Comparison of ENCODE assay signal across 19 mouse cellular contexts in genomic region chr7:121446281-121446680, GRCm38 (mm10). TPM values are rescaled to one million over a fixed set of nuclear protein-coding genes. Genes with fewer than 3 reads are reported as not detected.
DNase-seq lines count a peak whose midpoint lies in the region; ATAC-seq and TF ChIP-seq lines count a peak whose summit lies in the region.
"Had no signal": no experiment of that assay in that cellular context is flagged by ENCODE, and none has a peak within 500 bp of the region (broad histone marks: within the 10 kb centered on the region; RNA-seq: fewer than 3 reads in every experiment).

No protein-coding gene starts in this region.

- no peak overlapping the region for H3K4me3 ChIP-seq in CH12.LX (replicated peaks in 1 of 3; ENCODE audit: low read depth in 2 of 3, low read length in 2 of 3, poor library complexity in 1 of 3)
- no peak overlapping the region for H3K4me3 ChIP-seq in lung, postnatal 0 days (ENCODE audit: low read depth, low read length)
- H3K4me3 ChIP-seq in forebrain, embryonic 11.5 days (ENCODE audit: low read depth, low read length), result no peak overlapping the region
- H3K4me3 ChIP-seq: forebrain, embryonic 15.5 days; heart, embryonic 10.5 days; layer of hippocampus, adult 2 months; megakaryocyte, embryonic 14.5 days had no signal

- no peak for TF ChIP-seq EP300 in CH12.LX (IDR thresholded peaks at IDR 0.05; ENCODE audit: low read length)
- TF ChIP-seq EP300 in lung, postnatal 0 days (IDR thresholded peaks at IDR 0.05), result no peak

- H3K9ac ChIP-seq in CH12.LX (ENCODE audit: insufficient read depth, low read depth), result no peak overlapping the region
- H3K9ac ChIP-seq in lung, postnatal 0 days (replicated peaks; ENCODE audit: low read depth), result no peak overlapping the region
- H3K9ac ChIP-seq in forebrain, embryonic 11.5 days (ENCODE audit: low read length), result no peak overlapping the region
- H3K9ac ChIP-seq: forebrain, embryonic 15.5 days had no signal

- no peaks in the 10 kb centered on the region for H3K9me3 ChIP-seq in CH12.LX (replicated peaks; ENCODE audit: low read length)
- H3K9me3 ChIP-seq in lung, postnatal 0 days (ENCODE audit: low read length), result no peaks in the 10 kb centered on the region
- H3K9me3 ChIP-seq in forebrain, embryonic 11.5 days (ENCODE audit: control insufficient read depth, low read length), result no peaks in the 10 kb centered on the region
- H3K9me3 ChIP-seq: forebrain, embryonic 15.5 days; heart, embryonic 10.5 days; megakaryocyte, embryonic 14.5 days had no signal

- H3K27ac ChIP-seq in CH12.LX (ENCODE audit: insufficient read depth, low read depth), result no peak overlapping the region
- no peak overlapping the region for H3K27ac ChIP-seq in lung, postnatal 0 days (ENCODE audit: low read length)
- no peak overlapping the region for H3K27ac ChIP-seq in forebrain, embryonic 11.5 days (ENCODE audit: low read depth, low read length)
- H3K27ac ChIP-seq: forebrain, embryonic 15.5 days; heart, embryonic 10.5 days; kidney, postnatal 0 days; layer of hippocampus, adult 2 months had no signal

- peaks cover 8% of the 10 kb centered on the region for H3K27me3 ChIP-seq in CH12.LX (replicated peaks)
- H3K27me3 ChIP-seq in lung, postnatal 0 days (replicated peaks; ENCODE audit: insufficient read depth, low read length), result no peaks in the 10 kb centered on the region
- no peaks in the 10 kb centered on the region for H3K27me3 ChIP-seq in forebrain, embryonic 11.5 days (ENCODE audit: control insufficient read depth, insufficient read depth, low read length)
- H3K27me3 ChIP-seq: forebrain, embryonic 15.5 days had no signal

- TF ChIP-seq RAD21 in CH12.LX (IDR thresholded peaks at IDR 0.05; ENCODE audit: low read depth, low read length), result no peak

- TF ChIP-seq CTCF in CH12.LX (conservative IDR thresholded peaks at IDR 0.05 in 1 of 2, IDR thresholded peaks at IDR 0.05 in 1 of 2; ENCODE audit: low read depth in 2 of 2, low read length in 2 of 2), result no peak
- no peak for TF ChIP-seq CTCF in lung, postnatal 0 days (IDR thresholded peaks at IDR 0.05)

- dilution Hi-C loops in CH12.LX (cut with MboI; ENCODE audit: extremely low pct_ligation_motif_present, extremely low pct_unique_long_range_greater_than_20kb, low sequenced_read_pairs), result no loop called here

- DNase-seq in heart, adult 8-10 months (ENCODE audit: low spot score), result peak; percentile 7
- DNase-seq in heart, postnatal 36 days, result no peak
- DNase-seq in CH12.LX (ENCODE audit: extremely low read depth), result peak; percentile 35
- DNase-seq in lung, postnatal 0 days (ENCODE audit: low spot score), result peak; percentile 57
- DNase-seq in adrenal gland, postnatal 36 days, result no peak
- no peak for DNase-seq in adrenal gland, adult 8-10 months
- DNase-seq in forebrain, embryonic 11.5 days (ENCODE audit: low spot score), result no peak
- DNase-seq: adrenal gland, adult 2 months; cerebellum, adult 9-11 months; retina, postnatal 1 day had no signal

- no peaks in the 10 kb centered on the region for H3K36me3 ChIP-seq in CH12.LX (replicated peaks in 1 of 2; ENCODE audit: control insufficient read depth in 1 of 2, insufficient read depth in 1 of 2, low read length in 1 of 2)
- no peaks in the 10 kb centered on the region for H3K36me3 ChIP-seq in lung, postnatal 0 days (ENCODE audit: insufficient read depth, low read length)
- H3K36me3 ChIP-seq in forebrain, embryonic 11.5 days (ENCODE audit: control insufficient read depth, insufficient read depth, low read length), result no peaks in the 10 kb centered on the region
- H3K36me3 ChIP-seq: forebrain, embryonic 15.5 days; heart, embryonic 10.5 days had no signal

- TF ChIP-seq POLR2A in CH12.LX (IDR thresholded peaks at IDR 0.05; ENCODE audit: low read depth, low read length), result no peak

- intact Hi-C loops in heart, postnatal 36 days (cut with DNase I), result no loop called here

- H3K4me2 ChIP-seq in CH12.LX (ENCODE audit: insufficient read depth, low read depth, poor library complexity, severe bottlenecking), result no peak overlapping the region
- H3K4me2 ChIP-seq in lung, postnatal 0 days (replicated peaks; ENCODE audit: low read depth, low read length), result no peak overlapping the region
- no peak overlapping the region for H3K4me2 ChIP-seq in forebrain, embryonic 11.5 days (ENCODE audit: low read depth, low read length, severe bottlenecking)
- H3K4me2 ChIP-seq: forebrain, embryonic 15.5 days had no signal

- in situ Hi-C loops in CH12.LX (cut with MboI; ENCODE audit: low pct_ligation_motif_present, low pct_unique_long_range_greater_than_20kb, low sequenced_read_pairs), result no loop called here

- H3K79me2 ChIP-seq in CH12.LX (replicated peaks; ENCODE audit: control insufficient read depth, extremely low read depth, insufficient read depth, poor library complexity, severe bottlenecking), result no peaks in the 10 kb centered on the region

- WGBS in lung, postnatal 0 days, result 75% methylated on average over 4 of the region's 4 CpGs
- WGBS in forebrain, embryonic 11.5 days, result 88% methylated on average over 4 of the region's 4 CpGs

- ATAC-seq in lung, postnatal 0 days, result no peak
- peak; percentile 97 for ATAC-seq in neutrophil, adult 5-6 weeks (ENCODE audit: extremely low read depth, insufficient number of reproducible peaks, low FRiP score, poor library complexity, severe bottlenecking)
- ATAC-seq in forebrain, embryonic 11.5 days (replicated peaks; ENCODE audit: low FRiP score), result no peak
- ATAC-seq: forebrain, embryonic 15.5 days; intestine, embryonic 16.5 days had no signal

- peaks cover 0 to 22% of the 10 kb centered on the region in 2 experiments; a peak in 2 of 4 replicates for H3K4me1 ChIP-seq in CH12.LX (ENCODE audit: control insufficient read depth in 1 of 2, insufficient read depth in 2 of 2)
- H3K4me1 ChIP-seq in lung, postnatal 0 days (ENCODE audit: insufficient read depth, low read depth, low read length), result no peaks in the 10 kb centered on the region
- no peaks in the 10 kb centered on the region for H3K4me1 ChIP-seq in forebrain, embryonic 11.5 days (replicated peaks; ENCODE audit: control insufficient read depth, insufficient read depth, low read length)
- H3K4me1 ChIP-seq: heart, embryonic 10.5 days had no signal

TF ChIP-seq in CH12.LX, 34 proteins besides CTCF, POLR2A, EP300 and RAD21:
- no peak for TF ChIP-seq ZC3H11A (IDR thresholded peaks at IDR 0.05; ENCODE audit: low read depth, low read length)
- TF ChIP-seq PAX5 (IDR thresholded peaks at IDR 0.05; ENCODE audit: low read length), result no peak
- TF ChIP-seq USF1 (IDR thresholded peaks at IDR 0.05; ENCODE audit: low read depth, low read length), result no peak
- no peak for TF ChIP-seq MAFK (IDR thresholded peaks at IDR 0.05; ENCODE audit: insufficient replicate concordance, low read length)
- TF ChIP-seq MAZ (IDR thresholded peaks at IDR 0.05; ENCODE audit: low read depth, low read length), result no peak
- TF ChIP-seq MAX (IDR thresholded peaks at IDR 0.05; ENCODE audit: low read length), result no peak
- TF ChIP-seq KAT2A (IDR thresholded peaks at IDR 0.05; ENCODE audit: insufficient replicate concordance, low read length), result no peak
- TF ChIP-seq SIN3A (IDR thresholded peaks at IDR 0.05; ENCODE audit: low read length), result no peak
- TF ChIP-seq IRF4 (IDR thresholded peaks at IDR 0.05; ENCODE audit: low read depth, low read length), result no peak
- TF ChIP-seq JUN (IDR thresholded peaks at IDR 0.05; ENCODE audit: insufficient read depth, low read depth, low read length), result no peak
- TF ChIP-seq NRF1 (IDR thresholded peaks at IDR 0.05; ENCODE audit: low read depth, low read length), result no peak
- no peak for TF ChIP-seq POLR2AphosphoS2 (IDR thresholded peaks at IDR 0.05; ENCODE audit: low read depth, low read length)
- no peak for TF ChIP-seq TCF12 (IDR thresholded peaks at IDR 0.05; ENCODE audit: low read depth, low read length)
- no peak for TF ChIP-seq RCOR1 (conservative IDR thresholded peaks at IDR 0.05; ENCODE audit: low read depth, low read length)
- no peak for TF ChIP-seq HCFC1 (IDR thresholded peaks at IDR 0.05; ENCODE audit: low read depth, low read length)
- no peak for TF ChIP-seq ZKSCAN1 (IDR thresholded peaks at IDR 0.05; ENCODE audit: borderline replicate concordance, low read depth, low read length)
- TF ChIP-seq CHD1 (IDR thresholded peaks at IDR 0.05; ENCODE audit: low read depth, low read length), result no peak

RNA-seq across cellular contexts. Expression of gene Hs3st2, which starts 54.6 kb away (rescaled TPM):
- total RNA-seq in heart, adult 8-10 months (2022), result not detected
- not detected for total RNA-seq in heart, postnatal 36 days (2021)
- total RNA-seq in CH12.LX (2012; rRNA removed) (not detected in 2 replicates), CH12.LX (2014; rRNA removed) (not detected in 2 replicates)
- polyA plus RNA-seq in CH12.LX (2012; ENCODE audit: insufficient read length, low read depth), result not detected in 2 replicates
- polyA plus RNA-seq in lung, postnatal 0 days (2015; fragmentation: Nextera tagmentation; extraction: Ambion mirVana), result not detected in 2 replicates
- total RNA-seq in neutrophil, adult 5-6 weeks (2017), result not detected in 2 replicates
- total RNA-seq in adrenal gland, postnatal 36 days (2021), result 1 to 10 TPM; 1.3 to 3.0 TPM
- total RNA-seq in adrenal gland, adult 8-10 months (2022), result 1 to 10 TPM; 2.0 to 7.2 (median 2.7) TPM
- polyA plus RNA-seq in forebrain, embryonic 11.5 days (2014; fragmentation: Nextera tagmentation; extraction: Ambion mirVana), result 0.16 and 0.23 TPM in 2 replicates
- total RNA-seq: gastrocnemius, adult 8-10 months; heart, postnatal 25 days had no signal

Comparison
In these comparisons a context has a peak if more than half of its experiments do, and no peak if none do; other contexts are left out.
1. DNase-seq: peak in heart, adult 8-10 months (single experiment), CH12.LX (single experiment) and lung, postnatal 0 days (single experiment); none in heart, postnatal 36 days (0 of 2), adrenal gland, postnatal 36 days (0 of 2), adrenal gland, adult 8-10 months (single experiment) and forebrain, embryonic 11.5 days (single experiment).